Mouse (Mus musculus): ENCODE measurements around the gene Grid1. TPM values are rescaled to one million over a fixed set of nuclear protein-coding genes. Genes with fewer than 3 reads are reported as not detected.

Grid1 gene
- polyA plus RNA-seq, 1 experiment from 2014 or later: 0.26 TPM

DNA sequence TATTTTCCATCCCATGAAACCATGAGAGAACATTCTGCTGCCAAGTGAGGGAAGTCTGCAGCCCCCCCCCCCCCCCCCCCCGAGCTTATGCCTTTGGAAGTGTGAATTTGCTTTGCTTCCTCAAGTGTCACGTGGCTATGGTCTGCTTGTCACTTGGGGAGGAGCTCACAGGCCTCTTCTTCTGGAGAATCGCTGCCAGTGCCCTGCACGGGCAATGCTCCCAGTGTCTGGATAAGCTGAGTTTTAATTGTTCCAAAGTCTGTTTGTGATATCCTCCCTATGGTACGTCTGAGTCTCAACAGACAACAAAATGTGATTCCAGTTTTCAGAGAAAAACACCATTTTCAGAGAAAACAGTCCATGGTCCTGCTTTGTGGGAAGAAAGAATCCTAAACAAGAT, 682.4 kb downstream of the Grid1 start:
- Histone ChIP-seq H3K9me3 (replicated peaks; ENCODE audit: control insufficient read depth, low read length) (no peaks in the 10 kb centered on the region), H3K4me2 (ENCODE audit: low read depth, low read length) (no peak overlapping the region), H3K27ac (ENCODE audit: low read length) (no peak overlapping the region), H3K36me3 (ENCODE audit: control insufficient read depth, insufficient read depth) (no peaks in the 10 kb centered on the region), H3K27me3 (ENCODE audit: control insufficient read depth, insufficient read depth, low read length) (no peaks in the 10 kb centered on the region), H3K9ac (ENCODE audit: low read length) (no peak overlapping the region), H3K4me3 (ENCODE audit: low read length) (no peak overlapping the region), H3K4me1 (ENCODE audit: control insufficient read depth, insufficient read depth, low read length) (no peaks in the 10 kb centered on the region)
- no peak for ATAC-seq (replicated peaks; ENCODE audit: extremely low read depth, insufficient read depth, low FRiP score)
- WGBS: 42% methylated on average over 5 of the region's 5 CpGs

DNA sequence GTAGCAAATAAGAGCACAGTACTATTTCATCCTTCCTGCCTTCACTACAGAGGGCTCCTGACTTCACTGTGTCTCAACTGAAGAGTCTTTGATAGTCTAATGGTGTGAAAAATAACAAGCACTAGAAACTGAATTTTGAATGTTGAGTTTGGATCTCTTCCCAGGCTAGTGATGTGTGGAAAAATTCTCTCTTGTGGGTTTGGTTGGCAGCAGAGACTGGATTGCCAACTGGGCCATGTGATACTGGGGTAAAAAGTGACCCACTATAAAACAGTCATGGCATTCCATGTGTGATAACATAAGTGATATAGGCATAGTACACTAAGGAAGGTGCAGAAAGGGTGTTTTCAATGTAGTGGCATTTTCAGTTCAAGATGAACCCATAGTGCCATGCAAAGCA, 699.5 kb downstream of the Grid1 start:
- H3K27ac ChIP-seq (ENCODE audit: low read length): no peak overlapping the region
- H3K4me1 ChIP-seq (ENCODE audit: control insufficient read depth, insufficient read depth, low read length): no peaks in the 10 kb centered on the region
- H3K4me2 ChIP-seq (ENCODE audit: low read depth, low read length): no peak overlapping the region
- H3K4me3 ChIP-seq (ENCODE audit: low read length): no peak overlapping the region
- no peaks in the 10 kb centered on the region for H3K27me3 ChIP-seq (ENCODE audit: control insufficient read depth, insufficient read depth, low read length)
- no peak for ATAC-seq (replicated peaks; ENCODE audit: extremely low read depth, insufficient read depth, low FRiP score)
- H3K36me3 ChIP-seq (ENCODE audit: control insufficient read depth, insufficient read depth): no peaks in the 10 kb centered on the region
- H3K9me3 ChIP-seq (replicated peaks; ENCODE audit: control insufficient read depth, low read length): peaks cover 3% of the 10 kb centered on the region; the same call in 1 of the 2 replicates
- H3K9ac ChIP-seq (ENCODE audit: low read length): no peak overlapping the region

DNA sequence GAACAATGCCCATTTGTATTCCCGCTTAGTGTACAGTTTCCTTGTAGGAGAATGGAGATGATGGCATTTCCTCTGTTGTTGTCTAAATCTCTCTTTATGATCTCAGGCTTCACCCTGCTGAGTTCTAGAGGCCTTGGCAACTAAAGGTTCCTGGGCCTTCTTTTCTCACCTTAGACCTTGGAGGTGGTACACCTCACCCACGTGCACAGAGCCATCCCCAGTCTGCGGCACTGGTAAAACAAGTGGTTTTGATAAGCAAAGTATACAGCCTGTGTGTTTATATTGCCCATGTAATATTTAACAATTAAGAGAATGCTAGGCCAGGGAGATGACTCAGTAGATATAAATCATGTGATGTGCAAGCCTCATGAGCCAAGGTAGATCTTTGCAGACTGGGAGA, 718.9 kb downstream of the Grid1 start:
- no peak overlapping the region for H3K4me2 ChIP-seq (ENCODE audit: low read depth, low read length)
- no peaks in the 10 kb centered on the region for H3K9me3 ChIP-seq (replicated peaks; ENCODE audit: control insufficient read depth, low read length)
- no peak overlapping the region for H3K27ac ChIP-seq (ENCODE audit: low read length)
- H3K36me3 ChIP-seq (ENCODE audit: control insufficient read depth, insufficient read depth): no peaks in the 10 kb centered on the region
- H3K27me3 ChIP-seq (ENCODE audit: control insufficient read depth, insufficient read depth, low read length): no peaks in the 10 kb centered on the region
- no peak overlapping the region for H3K4me3 ChIP-seq (ENCODE audit: low read length)
- no peak for ATAC-seq (replicated peaks; ENCODE audit: extremely low read depth, insufficient read depth, low FRiP score)
- H3K9ac ChIP-seq (ENCODE audit: low read length): no peak overlapping the region
- no peaks in the 10 kb centered on the region for H3K4me1 ChIP-seq (ENCODE audit: control insufficient read depth, insufficient read depth, low read length)
- 58% methylated on average over 3 of the region's 3 CpGs for WGBS

DNA sequence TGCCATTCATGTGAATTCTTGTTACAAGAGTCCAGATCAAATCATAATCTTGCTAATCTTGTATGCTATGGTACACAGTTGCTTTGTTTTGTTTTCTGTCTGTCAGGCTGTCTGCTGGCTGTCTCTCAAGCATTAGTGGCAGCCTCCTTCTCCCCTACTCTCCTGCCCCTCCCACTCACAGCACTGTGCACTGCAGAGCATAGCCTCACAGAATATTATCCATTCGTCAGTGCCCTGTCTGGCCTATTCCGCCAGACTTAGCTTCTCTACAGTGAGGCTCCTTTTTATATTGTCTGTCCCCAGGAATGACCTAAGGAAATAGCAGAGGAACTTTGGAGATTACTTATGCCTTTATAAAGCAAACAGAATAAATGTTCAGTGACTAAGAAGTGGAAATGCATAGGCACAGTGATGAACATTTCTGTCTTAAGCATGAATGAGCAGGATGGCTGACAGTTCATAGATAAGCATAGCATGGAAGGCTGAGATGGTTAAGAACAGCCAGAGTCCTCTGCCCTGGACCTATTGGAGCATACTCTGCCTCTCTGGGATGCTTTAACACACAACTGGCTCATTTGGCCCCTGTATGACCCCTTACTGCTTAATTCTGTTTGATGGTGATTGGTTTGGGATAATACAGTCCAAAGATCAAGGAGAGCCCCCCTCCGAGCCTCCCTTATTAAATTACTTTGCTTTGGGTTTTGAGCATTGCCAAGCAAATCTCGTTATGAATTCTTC, 721.5 kb downstream of the Grid1 start:
- Histone ChIP-seq H3K27ac (ENCODE audit: low read length) (no peak overlapping the region), H3K4me3 (ENCODE audit: low read length) (no peak overlapping the region), H3K4me2 (ENCODE audit: low read depth, low read length) (no peak overlapping the region), H3K9ac (ENCODE audit: low read length) (no peak overlapping the region), H3K4me1 (ENCODE audit: control insufficient read depth, insufficient read depth, low read length) (no peaks in the 10 kb centered on the region), H3K27me3 (ENCODE audit: control insufficient read depth, insufficient read depth, low read length) (no peaks in the 10 kb centered on the region), H3K9me3 (replicated peaks; ENCODE audit: control insufficient read depth, low read length) (no peaks in the 10 kb centered on the region), H3K36me3 (ENCODE audit: control insufficient read depth, insufficient read depth) (no peaks in the 10 kb centered on the region)
- ATAC-seq (replicated peaks; ENCODE audit: extremely low read depth, insufficient read depth, low FRiP score): no peak
- 70% methylated on average over 4 of the region's 4 CpGs for whole genome bisulfite sequencing

DNA sequence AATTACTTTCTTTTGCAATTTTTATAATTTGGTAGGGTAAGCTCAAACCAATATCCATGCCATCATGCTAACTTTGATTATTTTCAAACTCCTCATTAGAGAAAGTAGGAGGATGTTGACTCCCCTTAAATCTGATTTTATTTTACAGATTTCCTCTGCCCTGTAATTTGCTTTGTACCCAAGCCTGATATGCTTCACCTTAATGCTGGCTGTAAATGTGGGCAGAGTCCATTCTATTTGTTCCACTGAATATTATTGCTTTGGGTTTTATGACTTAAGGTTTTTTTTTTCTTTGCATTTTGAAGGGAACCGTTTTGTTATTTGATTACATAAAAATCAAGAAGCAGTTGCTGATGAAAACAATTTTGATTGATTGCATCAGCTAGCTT, 722.1 kb downstream of the Grid1 start:
- no peak overlapping the region for H3K9ac ChIP-seq (ENCODE audit: low read length)
- no peak overlapping the region for H3K27ac ChIP-seq (ENCODE audit: low read length)
- no peaks in the 10 kb centered on the region for H3K36me3 ChIP-seq (ENCODE audit: control insufficient read depth, insufficient read depth)
- H3K4me3 ChIP-seq (ENCODE audit: low read length): no peak overlapping the region
- H3K4me2 ChIP-seq (ENCODE audit: low read depth, low read length): no peak overlapping the region
- H3K9me3 ChIP-seq (replicated peaks; ENCODE audit: control insufficient read depth, low read length): no peaks in the 10 kb centered on the region
- H3K27me3 ChIP-seq (ENCODE audit: control insufficient read depth, insufficient read depth, low read length): no peaks in the 10 kb centered on the region
- H3K4me1 ChIP-seq (ENCODE audit: control insufficient read depth, insufficient read depth, low read length): no peaks in the 10 kb centered on the region
- ATAC-seq (replicated peaks; ENCODE audit: extremely low read depth, insufficient read depth, low FRiP score): no peak
- 68% methylated on average over 1 of the region's 1 CpGs for WGBS

DNA sequence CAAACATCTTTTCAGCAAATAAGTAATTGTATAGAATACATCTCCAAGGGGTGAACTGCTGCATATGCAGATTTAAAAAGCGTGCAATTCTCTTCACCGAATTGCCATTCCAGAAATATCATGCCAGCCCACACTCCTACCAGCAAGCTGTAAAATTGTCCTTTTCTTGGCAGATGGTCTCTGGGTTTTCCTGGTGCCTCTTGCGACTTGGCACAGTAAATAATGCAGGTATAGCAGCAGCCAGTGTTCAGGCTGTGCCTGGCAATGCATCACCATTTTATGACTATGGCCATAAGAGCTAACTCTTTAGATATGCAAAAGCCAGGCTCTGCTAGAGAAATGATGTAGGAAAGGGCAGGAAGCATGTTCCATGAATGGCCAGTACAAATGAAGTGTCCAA, 734.4 kb downstream of the Grid1 start:
- WGBS: 74% methylated on average over 3 of the region's 3 CpGs
- no peaks in the 10 kb centered on the region for H3K36me3 ChIP-seq (ENCODE audit: control insufficient read depth, insufficient read depth)
- H3K27ac ChIP-seq (ENCODE audit: low read length): no peak overlapping the region

DNA sequence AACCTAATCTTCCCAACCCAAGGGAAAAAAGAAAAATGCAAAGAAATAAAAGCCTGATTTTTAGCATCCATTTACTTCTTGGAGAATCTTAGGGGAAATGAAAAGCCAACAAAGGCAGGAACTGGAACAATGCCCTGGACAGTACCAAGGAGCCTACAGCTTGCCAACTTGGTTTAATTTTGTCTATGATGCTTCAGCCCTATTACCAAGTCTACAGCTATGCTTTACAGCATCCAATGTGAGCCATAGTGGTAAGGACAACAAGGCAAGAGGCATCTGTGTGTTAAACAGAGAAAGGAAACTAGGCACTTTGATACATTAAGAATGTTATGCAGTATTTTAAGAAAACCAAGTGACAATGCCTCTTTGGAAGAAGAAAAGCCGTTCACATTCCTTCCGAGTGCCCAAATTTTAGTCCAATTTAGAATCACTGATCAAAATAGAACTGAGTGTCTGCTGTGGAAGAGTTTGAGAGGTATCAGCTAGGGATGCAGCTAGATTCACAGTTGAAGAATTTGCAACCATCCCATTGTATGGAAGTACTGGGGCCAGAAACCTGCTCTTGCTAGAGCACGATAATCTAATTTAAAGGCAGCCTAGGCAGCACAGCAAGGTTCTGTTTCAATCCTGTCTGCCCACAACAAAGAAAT, 741.5 kb downstream of the Grid1 start:
- Histone ChIP-seq H3K27ac (ENCODE audit: low read length) (no peak overlapping the region), H3K4me3 (ENCODE audit: low read length) (no peak overlapping the region), H3K27me3 (ENCODE audit: control insufficient read depth, insufficient read depth, low read length) (no peaks in the 10 kb centered on the region; the same call in 1 of the 2 replicates), H3K4me2 (ENCODE audit: low read depth, low read length) (no peak overlapping the region), H3K4me1 (ENCODE audit: control insufficient read depth, insufficient read depth, low read length) (no peaks in the 10 kb centered on the region), H3K36me3 (ENCODE audit: control insufficient read depth, insufficient read depth) (no peaks in the 10 kb centered on the region), H3K9ac (ENCODE audit: low read length) (no peak overlapping the region), H3K9me3 (replicated peaks; ENCODE audit: control insufficient read depth, low read length) (no peaks in the 10 kb centered on the region)
- WGBS: 76% methylated on average over 3 of the region's 3 CpGs
- ATAC-seq (replicated peaks; ENCODE audit: extremely low read depth, insufficient read depth, low FRiP score): no peak

More for the DNA sequence above, 734.4 kb downstream of the Grid1 start:
- Histone ChIP-seq H3K4me1 (ENCODE audit: control insufficient read depth, insufficient read depth, low read length) (no peaks in the 10 kb centered on the region), H3K9me3 (replicated peaks; ENCODE audit: control insufficient read depth, low read length) (no peaks in the 10 kb centered on the region), H3K4me3 (ENCODE audit: low read length) (no peak overlapping the region), H3K27me3 (ENCODE audit: control insufficient read depth, insufficient read depth, low read length) (no peaks in the 10 kb centered on the region), H3K9ac (ENCODE audit: low read length) (no peak overlapping the region), H3K4me2 (ENCODE audit: low read depth, low read length) (no peak overlapping the region)
- ATAC-seq (replicated peaks; ENCODE audit: extremely low read depth, insufficient read depth, low FRiP score): no peak

DNA sequence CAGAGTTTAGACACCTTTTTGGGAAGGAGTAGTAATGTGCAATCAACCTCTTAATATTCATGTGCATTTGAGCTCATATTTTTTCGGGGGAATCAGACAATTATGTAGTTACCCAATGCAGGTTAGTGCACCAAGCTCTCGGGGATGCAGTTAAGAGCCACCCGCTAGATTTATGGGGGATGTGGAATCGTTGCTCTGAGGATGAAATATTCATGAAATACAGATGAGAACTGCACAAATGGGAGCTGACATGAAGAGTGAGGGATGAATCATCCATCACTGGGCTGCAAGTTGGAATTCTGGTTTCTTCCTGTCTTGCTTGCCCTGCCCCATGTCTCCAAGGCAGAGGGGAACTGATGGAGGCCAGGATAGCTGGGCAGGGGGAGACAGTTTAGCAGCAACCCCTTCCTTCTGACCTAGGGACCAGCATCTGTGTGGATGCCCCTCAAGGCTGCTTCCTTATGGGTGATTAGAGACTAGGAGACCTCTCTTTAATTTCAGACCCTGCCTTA, 753.1 kb downstream of the Grid1 start:
- 82% methylated on average over 4 of the region's 4 CpGs for WGBS
- H3K9me3 ChIP-seq (replicated peaks; ENCODE audit: control insufficient read depth, low read length): no peaks in the 10 kb centered on the region

DNA sequence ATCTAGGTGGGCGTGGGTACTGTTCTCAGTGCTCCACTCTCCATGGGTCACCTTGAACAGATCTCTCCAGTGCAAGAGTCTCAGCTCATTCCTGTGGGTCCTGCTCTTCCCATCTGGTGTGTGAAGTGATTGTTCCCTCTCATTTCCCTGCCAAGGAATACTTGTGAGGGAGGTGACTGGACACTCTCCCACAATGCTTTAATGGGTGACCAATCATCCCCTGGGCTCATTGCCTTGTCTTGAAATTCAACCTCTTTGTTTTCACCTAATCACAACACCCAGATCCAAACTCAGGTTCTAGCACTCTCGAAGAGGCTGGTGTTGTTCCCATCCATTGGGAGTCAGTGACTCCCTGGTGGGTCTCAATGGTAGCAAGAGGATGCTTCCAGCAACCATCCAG, 754.6 kb downstream of the Grid1 start:
- 55% methylated on average over 2 of the region's 2 CpGs for WGBS
- Histone ChIP-seq H3K27me3 (ENCODE audit: control insufficient read depth, insufficient read depth, low read length) (no peaks in the 10 kb centered on the region), H3K36me3 (ENCODE audit: control insufficient read depth, insufficient read depth) (no peaks in the 10 kb centered on the region), H3K4me1 (ENCODE audit: control insufficient read depth, insufficient read depth, low read length) (no peaks in the 10 kb centered on the region), H3K4me3 (ENCODE audit: low read length) (no peak overlapping the region), H3K9me3 (replicated peaks; ENCODE audit: control insufficient read depth, low read length) (no peaks in the 10 kb centered on the region), H3K27ac (ENCODE audit: low read length) (no peak overlapping the region), H3K9ac (ENCODE audit: low read length) (no peak overlapping the region), H3K4me2 (ENCODE audit: low read depth, low read length) (no peak overlapping the region)
- ATAC-seq (replicated peaks; ENCODE audit: extremely low read depth, insufficient read depth, low FRiP score): no peak

More for the DNA sequence above, 753.1 kb downstream of the Grid1 start:
- H3K27ac ChIP-seq (ENCODE audit: low read length): no peak overlapping the region
- no peak overlapping the region for H3K4me2 ChIP-seq (ENCODE audit: low read depth, low read length)
- no peaks in the 10 kb centered on the region for H3K27me3 ChIP-seq (ENCODE audit: control insufficient read depth, insufficient read depth, low read length)
- no peak for ATAC-seq (replicated peaks; ENCODE audit: extremely low read depth, insufficient read depth, low FRiP score)
- no peaks in the 10 kb centered on the region for H3K4me1 ChIP-seq (ENCODE audit: control insufficient read depth, insufficient read depth, low read length)
- no peak overlapping the region for H3K9ac ChIP-seq (ENCODE audit: low read length)
- H3K4me3 ChIP-seq (ENCODE audit: low read length): no peak overlapping the region
- no peaks in the 10 kb centered on the region for H3K36me3 ChIP-seq (ENCODE audit: control insufficient read depth, insufficient read depth)
